Mouse (Mus musculus) retina, postnatal 7 days (tissue): Measurements from ENCODE around the gene Pi16.
A peak's percentile ranks its signal among the peaks of the same experiment; 100 is the strongest.

ENCODE experiments used
- DNase-seq: peaks from one replicate; pipeline ENCODE4 v3.0.0-alpha.2; 2012; ENCODE audit warnings: low read depth, low spot score

Pi16 gene

GRCm38 (mm10) chr17:29356882-29357281 lies 39.4 kb downstream of the Pi16 start:
- no peak for DNase-seq

GRCm38 (mm10) chr17:29358928-29359327 lies 41.4 kb downstream of the Pi16 start:
- DNase-seq, result no peak

- no peak for DNase-seq
Observed at GRCm38 (mm10) chr17:29360761-29361221, 43.3 kb downstream of the Pi16 start, which contains the start of gene Fgd2. Gene Fgd2 (plus strand): TSS chr17:29360914.

- no peak for DNase-seq
Observed at GRCm38 (mm10) chr17:29361982-29362691, 44.7 kb downstream of the Pi16 start.

GRCm38 (mm10) chr17:29363109-29363508 lies 45.6 kb downstream of the Pi16 start:
- no peak for DNase-seq

GRCm38 (mm10) chr17:29365105-29365621 lies 47.7 kb downstream of the Pi16 start:
- no peak for DNase-seq

GRCm38 (mm10) chr17:29368726-29369125 lies 51.2 kb downstream of the Pi16 start:
- DNase-seq, result no peak

GRCm38 (mm10) chr17:29370984-29371723 lies 53.7 kb downstream of the Pi16 start:
- peak; percentile 92 for DNase-seq

- DNase-seq, result no peak
Observed at GRCm38 (mm10) chr17:29375871-29376270, 58.4 kb downstream of the Pi16 start.

GRCm38 (mm10) chr17:29378056-29378455 lies 60.6 kb downstream of the Pi16 start:
- DNase-seq, result no peak
